Mouse (Mus musculus) forebrain, embryonic 12.5 days (tissue): ENCODE results near the gene Zfp971. TPM values are rescaled to one million over a fixed set of nuclear protein-coding genes. Genes with fewer than 3 reads are reported as not detected.
"Not testable (repeated sequence)": the region's sequence is repeated elsewhere in the genome, so short reads cannot be mapped to it uniquely, and the experiment has no call there.

Experiments
- ATAC-seq: fragments of 200-750 bp; cut with Nextera tagmentation; 2 replicates; pipeline ENCODE4 v1.8.0; 2017; ENCODE audit warnings: moderate TSS enrichment; ENCODE audit not compliant: low FRiP score
- H3K27ac ChIP-seq: fragments of 300-500 bp; sonication (generic); 2 replicates; pipeline ENCODE4 v1.5.1; 2016; ENCODE audit warnings: mild to moderate bottlenecking
- H3K27me3 ChIP-seq: fragments of 300-500 bp; sonication (generic); 2 replicates; pipeline ENCODE4 v1.6.1; 2016; ENCODE audit warnings: mild to moderate bottlenecking
- H3K36me3 ChIP-seq: fragments of 300-500 bp; sonication (generic); replicated peaks from 2 replicates; pipeline ENCODE4 v1.6.1; 2016; ENCODE audit warnings: mild to moderate bottlenecking
- H3K4me1 ChIP-seq: fragments of 300-500 bp; sonication (generic); 2 replicates; pipeline ENCODE4 v1.6.1; 2016
- H3K4me2 ChIP-seq: fragments of 300-500 bp; sonication (generic); 2 replicates; pipeline ENCODE4 v1.6.1; 2016; ENCODE audit warnings: mild to moderate bottlenecking, moderate library complexity
- H3K4me3 ChIP-seq: fragments of 300-500 bp; sonication (generic); replicated peaks from 2 replicates; pipeline ENCODE4 v1.5.1; 2016; ENCODE audit warnings: mild to moderate bottlenecking
- H3K9ac ChIP-seq: fragments of 300-500 bp; sonication (generic); 2 replicates; pipeline ENCODE4 v1.6.1; 2016; ENCODE audit warnings: mild to moderate bottlenecking
- H3K9me3 ChIP-seq: fragments of 300-500 bp; sonication (generic); 2 replicates; pipeline ENCODE4 v1.6.1; 2016
- WGBS: fragments of 180-500 bp; shearing (Covaris S2); methylation state at CpG from one replicate; pipeline ENCODE4 v1.1.7; 2016; 5-methylcytosine and 5-hydroxymethylcytosine counted together
- polyA plus RNA-seq: library from polyadenylated mRNA; unstranded; fragments of >200 nt; fragmentation: Nextera tagmentation; extraction: Ambion mirVana; gene quantifications from 2 replicates; pipeline ENCODE4 v1.2.1, GENCODE M21; 2016

Zfp971 gene
- 12.3 and 13.1 TPM in 2 replicates for polyA plus RNA-seq

- 1% methylated on average over 15 of the region's 15 CpGs for WGBS
- H3K36me3 ChIP-seq, ATAC-seq, H3K4me1 ChIP-seq, H3K27ac ChIP-seq, H3K9me3 ChIP-seq, H3K27me3 ChIP-seq: not testable (repeated sequence)
- Histone ChIP-seq H3K9ac (peak within 1 kb of the TSS; percentile 65), H3K4me3 (peak within 1 kb of the TSS; percentile 61), H3K4me2 (peak within 1 kb of the TSS; percentile 58)
Observed at GRCm38 (mm10) chr2:178023011-178023611, at the start of gene Zfp971. Zfp971 (plus strand) TSS chr2:178023284.

GRCm38 (mm10) chr2:177974814-177975213, 48.3 kb upstream of the Zfp971 start:
- H3K36me3 ChIP-seq, H3K4me1 ChIP-seq, H3K4me2 ChIP-seq, H3K27me3 ChIP-seq, ATAC-seq, H3K9me3 ChIP-seq, H3K9ac ChIP-seq, H3K27ac ChIP-seq, H3K4me3 ChIP-seq: not testable (repeated sequence)
- 78% methylated on average over 7 of the region's 7 CpGs for WGBS

- not testable (repeated sequence) for H3K9me3 ChIP-seq, H3K4me2 ChIP-seq, H3K4me1 ChIP-seq, H3K9ac ChIP-seq, H3K27me3 ChIP-seq, ATAC-seq, H3K36me3 ChIP-seq, H3K27ac ChIP-seq, H3K4me3 ChIP-seq
- 76% methylated on average over 3 of the region's 3 CpGs for WGBS
Observed at GRCm38 (mm10) chr2:178019486-178019885, 3.6 kb upstream of the Zfp971 start.

- not testable (repeated sequence) for H3K4me2 ChIP-seq, ATAC-seq, H3K27me3 ChIP-seq, H3K4me3 ChIP-seq, H3K9ac ChIP-seq, H3K4me1 ChIP-seq, H3K36me3 ChIP-seq, H3K9me3 ChIP-seq, H3K27ac ChIP-seq
- WGBS, result 89% methylated on average over 8 of the region's 8 CpGs
Observed at GRCm38 (mm10) chr2:178020773-178021172, 2.3 kb upstream of the Zfp971 start.

GRCm38 (mm10) chr2:178023861-178024260, 777 bp downstream of the Zfp971 start:
- H3K9me3 ChIP-seq, ATAC-seq, H3K27ac ChIP-seq, H3K27me3 ChIP-seq, H3K4me1 ChIP-seq, H3K36me3 ChIP-seq: not testable (repeated sequence)
- H3K9ac ChIP-seq, result peak overlapping the region; percentile 65
- H3K4me3 ChIP-seq, result peak overlapping the region; percentile 61
- 44% methylated on average over 2 of the region's 2 CpGs for WGBS
- peak overlapping the region; percentile 58 for H3K4me2 ChIP-seq

GRCm38 (mm10) chr2:178027601-178028000, 4.5 kb downstream of the Zfp971 start:
- H3K9ac ChIP-seq, ATAC-seq, H3K36me3 ChIP-seq, H3K4me1 ChIP-seq, H3K27me3 ChIP-seq, H3K27ac ChIP-seq, H3K9me3 ChIP-seq, H3K4me2 ChIP-seq, H3K4me3 ChIP-seq: not testable (repeated sequence)
- WGBS, result 93% methylated on average over 3 of the region's 3 CpGs

- Histone ChIP-seq H3K4me3 (no peak overlapping the region), H3K27me3 (no peaks in the 10 kb centered on the region), H3K9ac (no peak overlapping the region), H3K4me1 (no peaks in the 10 kb centered on the region), H3K9me3 (no peaks in the 10 kb centered on the region), H3K36me3 (peaks cover 8% of the 10 kb centered on the region; the same call in 1 of the 2 replicates), H3K4me2 (no peak overlapping the region), H3K27ac (no peak overlapping the region)
- 4% methylated on average over 1 of the region's 1 CpGs for WGBS
- no peak for ATAC-seq
Observed at GRCm38 (mm10) chr2:178058195-178058594, 35.1 kb downstream of the Zfp971 start.

- H3K36me3 ChIP-seq, H3K4me1 ChIP-seq, H3K27ac ChIP-seq, H3K9me3 ChIP-seq, H3K27me3 ChIP-seq, ATAC-seq: not testable (repeated sequence)
- peak within 1 kb of the TSS; percentile 45 for H3K4me3 ChIP-seq
- 0% methylated on average over 2 of the region's 14 CpGs for WGBS
- H3K9ac ChIP-seq, result peak within 1 kb of the TSS; percentile 48
- H3K4me2 ChIP-seq, result peak within 1 kb of the TSS; percentile 56
Observed at GRCm38 (mm10) chr2:178078166-178078717, 55.2 kb downstream of the Zfp971 start, which contains the start of gene Zfp931. Zfp931 (minus strand) TSS chr2:178078476.

Other genes with a start within 250 kb of the Zfp971 start
- gene Gm14325, start 182.9 kb upstream of the Zfp971 start, polyA plus RNA-seq, result 37.5 and 38.9 TPM in 2 replicates
- gene Gm14327, start 126.2 kb upstream of the Zfp971 start, polyA plus RNA-seq, result 1.8 and 3.3 TPM in 2 replicates
- 0.37 TPM in 1 of 2 replicates, not detected in the other for gene Zfp972, start 97.7 kb upstream of the Zfp971 start, polyA plus RNA-seq
- 13.9 and 15.4 TPM in 2 replicates for gene Gm14326, start 66.0 kb upstream of the Zfp971 start, polyA plus RNA-seq
- gene Zfp931, start 55.2 kb downstream of the Zfp971 start, polyA plus RNA-seq, result 14.6 and 14.8 TPM in 2 replicates
- 17.1 and 17.2 TPM in 2 replicates for gene Phactr3, start 95.7 kb downstream of the Zfp971 start, polyA plus RNA-seq